Mouse (Mus musculus) hindbrain, postnatal 0 days (tissue): Measurements from ENCODE around the gene Cdc37. TPM values are rescaled to one million over a fixed set of nuclear protein-coding genes. Genes with fewer than 3 reads are reported as not detected.
A peak's percentile ranks its signal among the peaks of the same experiment; 100 is the strongest.

Source experiments
- ATAC-seq: fragments of 200-750 bp; cut with Nextera tagmentation; 2 replicates; pipeline ENCODE4 v1.8.0; 2017; ENCODE audit warnings: mild to moderate bottlenecking, moderate TSS enrichment, moderate library complexity
- DNase-seq: peaks from one replicate; pipeline ENCODE4 v3.0.0-alpha.2; 2015; ENCODE audit warnings: low spot score
- H3K27ac ChIP-seq: fragments of 300-500 bp; sonication (generic); 2 replicates; pipeline ENCODE4 v1.5.1; 2014; ENCODE audit warnings: mild to moderate bottlenecking
- H3K27me3 ChIP-seq: fragments of 300-500 bp; sonication (generic); 2 replicates; pipeline ENCODE4 v1.6.1; 2014; ENCODE audit warnings: low read length, mixed read lengths; ENCODE audit not compliant: insufficient read depth
- H3K36me3 ChIP-seq: fragments of 300-500 bp; sonication (generic); 2 replicates; pipeline ENCODE4 v1.6.1; 2014; ENCODE audit warnings: low read length, mixed read lengths; ENCODE audit not compliant: insufficient read depth
- H3K4me1 ChIP-seq: fragments of 300-500 bp; sonication (generic); 2 replicates; pipeline ENCODE4 v1.6.1; 2014; ENCODE audit warnings: antibody characterized with exemption, low read length, mixed read lengths; ENCODE audit not compliant: insufficient read depth
- H3K4me2 ChIP-seq: fragments of 300-500 bp; sonication (generic); 2 replicates; pipeline ENCODE4 v1.6.1; 2014; ENCODE audit warnings: low read depth, mild to moderate bottlenecking, low read length, moderate library complexity, mixed read lengths
- H3K4me3 ChIP-seq: fragments of 300-500 bp; sonication (generic); 2 replicates; pipeline ENCODE4 v1.5.1; 2014; ENCODE audit warnings: low read length
- H3K9ac ChIP-seq: fragments of 300-500 bp; sonication (generic); replicated peaks from 2 replicates; pipeline ENCODE4 v1.6.1; 2014; ENCODE audit warnings: mild to moderate bottlenecking, low read length, moderate library complexity, mixed read lengths
- H3K9me3 ChIP-seq: fragments of 300-500 bp; sonication (generic); 2 replicates; pipeline ENCODE4 v1.6.1; 2016; ENCODE audit warnings: low read length, mixed read lengths
- CTCF ChIP-seq: IDR thresholded peaks from 2 replicates; pipeline ENCODE4 v1.5.1; 2016; ENCODE audit warnings: antibody characterized with exemption, control low read depth, low read depth
- WGBS: fragments of 180-500 bp; shearing (Covaris S2); extraction: QIAGEN DNeasy Blood & Tissue Kit; methylation state at CpG from one replicate; pipeline ENCODE4 v1.1.7; 2014; 5-methylcytosine and 5-hydroxymethylcytosine counted together
- polyA plus RNA-seq: library from polyadenylated mRNA; unstranded; fragments of >200 nt; fragmentation: Nextera tagmentation; extraction: Ambion mirVana; gene quantifications from 2 replicates; pipeline ENCODE4 v1.2.1, GENCODE M21; 2015
- total RNA-seq: library from RNA; depleted of rRNA; stranded (reverse); fragments of >200 nt; gene quantifications from 2 replicates; pipeline ENCODE4 v1.2.3, GENCODE M21; 2014

Gene Cdc37
- total and polyA plus RNA-seq, 2 experiments from 2014 or later, result 20.1 to 173 TPM

- no peaks in the 10 kb centered on the region for H3K27me3 ChIP-seq
- no peak for TF ChIP-seq CTCF
Measured at GRCm38 (mm10) chr9:21183421-21183820, 33.6 kb upstream of the Cdc37 start.

GRCm38 (mm10) chr9:21181421-21182220, 31.8 kb upstream of the Cdc37 start:
- no peaks in the 10 kb centered on the region for H3K4me1 ChIP-seq
- no peaks in the 10 kb centered on the region for H3K9me3 ChIP-seq
- 9% methylated on average over 47 of the region's 48 CpGs for WGBS
- H3K4me3 ChIP-seq, result peak overlapping the region; percentile 20
- TF ChIP-seq CTCF, result no peak
- H3K9ac ChIP-seq, result 0 out of 2 replicates have a peak overlapping the region, but pooled peaks have one; percentile 35
- no peaks in the 10 kb centered on the region for H3K27me3 ChIP-seq
- H3K27ac ChIP-seq, result no peak overlapping the region
- no peaks in the 10 kb centered on the region for H3K36me3 ChIP-seq
- no peak for ATAC-seq
- peak overlapping the region; percentile 45; the same call in 1 of the 2 replicates for H3K4me2 ChIP-seq
- no peak for DNase-seq

More at GRCm38 (mm10) chr9:21183421-21183820, 33.6 kb upstream of the Cdc37 start:
- no peak overlapping the region for H3K4me3 ChIP-seq
- H3K9me3 ChIP-seq, result no peaks in the 10 kb centered on the region
- DNase-seq, result no peak
- WGBS, result 81% methylated on average over 6 of the region's 6 CpGs
- ATAC-seq, result no peak
- H3K27ac ChIP-seq, result no peak overlapping the region
- H3K9ac ChIP-seq, result no peak overlapping the region
- no peaks in the 10 kb centered on the region for H3K4me1 ChIP-seq
- H3K36me3 ChIP-seq, result no peaks in the 10 kb centered on the region
- 0 out of 2 replicates have a peak overlapping the region, but pooled peaks have one; percentile 47 for H3K4me2 ChIP-seq

DNA sequence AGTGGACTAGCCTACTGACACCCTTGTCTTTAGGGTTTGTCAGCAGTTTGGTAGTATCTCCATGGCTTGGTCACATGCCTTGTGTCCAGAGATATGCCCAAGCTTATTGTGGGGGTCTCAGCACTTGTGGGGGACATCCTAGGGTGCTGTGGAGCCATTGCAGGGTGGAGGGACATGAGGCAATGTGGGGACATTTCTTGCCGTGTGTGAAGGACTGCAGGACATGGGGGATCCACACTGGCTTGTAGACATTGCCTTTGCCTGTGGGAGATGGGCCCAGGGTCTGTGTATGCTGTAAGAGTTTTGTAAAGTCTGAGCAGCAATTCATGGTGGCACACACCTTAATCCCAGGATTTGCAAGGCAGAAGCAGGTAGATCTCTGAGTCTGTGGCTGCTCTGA, 31.1 kb upstream of the Cdc37 start:
- H3K9me3 ChIP-seq, result no peaks in the 10 kb centered on the region
- no peaks in the 10 kb centered on the region for H3K4me1 ChIP-seq
- H3K4me2 ChIP-seq, result no peak overlapping the region
- no peak overlapping the region for H3K4me3 ChIP-seq
- DNase-seq (no peak), ATAC-seq (no peak)
- no peaks in the 10 kb centered on the region for H3K27me3 ChIP-seq
- TF ChIP-seq CTCF, result no peak
- H3K9ac ChIP-seq, result no peak overlapping the region
- no peak overlapping the region for H3K27ac ChIP-seq
- WGBS, result 65% methylated on average over 1 of the region's 1 CpGs
- H3K36me3 ChIP-seq, result no peaks in the 10 kb centered on the region

DNA sequence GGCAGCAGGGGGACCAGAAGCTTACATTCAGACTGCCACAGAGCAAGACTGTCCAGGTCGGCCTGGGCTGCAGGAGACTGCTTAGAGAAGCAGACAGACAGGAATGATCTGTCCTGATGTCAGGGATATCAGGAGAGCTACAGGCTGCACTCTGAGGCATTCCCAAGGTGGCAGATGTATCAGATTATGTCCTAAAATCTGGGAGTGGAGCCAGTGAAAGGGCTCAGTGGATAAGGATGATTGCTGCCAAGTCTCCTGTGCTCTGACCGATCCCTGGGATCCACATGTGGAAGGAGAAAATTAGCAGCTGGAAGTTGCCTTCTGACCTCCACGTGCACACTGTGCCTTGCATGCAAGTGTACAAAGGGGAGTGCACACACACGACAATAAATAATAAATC, 30.6 kb upstream of the Cdc37 start:
- Histone ChIP-seq H3K4me3 (no peak overlapping the region), H3K36me3 (no peaks in the 10 kb centered on the region), H3K9me3 (no peaks in the 10 kb centered on the region), H3K9ac (no peak overlapping the region), H3K27ac (no peak overlapping the region), H3K4me1 (no peaks in the 10 kb centered on the region), H3K27me3 (no peaks in the 10 kb centered on the region), H3K4me2 (no peak overlapping the region)
- no peak for TF ChIP-seq CTCF
- DNase-seq, result no peak
- 46% methylated on average over 4 of the region's 4 CpGs for WGBS
- no peak for ATAC-seq

- H3K4me3 ChIP-seq, result no peak overlapping the region
Measured at GRCm38 (mm10) chr9:21172364-21172763, 22.6 kb upstream of the Cdc37 start.

DNA sequence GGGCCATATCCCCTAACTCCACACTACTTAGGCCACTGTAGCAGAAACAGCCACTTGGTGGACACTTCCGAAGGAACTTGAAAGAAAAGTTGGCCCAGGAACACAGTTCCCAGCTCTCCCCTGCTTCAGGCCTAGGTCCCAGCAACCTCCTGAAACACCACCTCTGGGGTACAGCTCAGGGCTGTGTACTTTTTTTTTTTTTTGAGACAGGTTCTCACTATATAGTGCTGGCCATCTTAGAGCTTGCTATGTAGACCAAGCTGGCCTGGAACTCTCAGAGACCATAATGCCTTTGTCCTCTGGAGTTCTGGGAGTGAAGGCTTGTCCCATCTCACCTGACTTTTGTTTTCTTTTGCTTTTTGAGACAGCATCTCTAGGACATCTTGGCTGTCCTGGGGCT, 19.4 kb upstream of the Cdc37 start:
- no peak for DNase-seq
- H3K36me3 ChIP-seq, result no peaks in the 10 kb centered on the region

More at GRCm38 (mm10) chr9:21172364-21172763, 22.6 kb upstream of the Cdc37 start:
- WGBS, result 83% methylated on average over 6 of the region's 6 CpGs
- ATAC-seq, result no peak
- no peak for DNase-seq
- H3K4me2 ChIP-seq, result no peak overlapping the region
- H3K36me3 ChIP-seq, result no peaks in the 10 kb centered on the region
- H3K27me3 ChIP-seq, result no peaks in the 10 kb centered on the region
- H3K9me3 ChIP-seq, result no peaks in the 10 kb centered on the region
- no peak overlapping the region for H3K27ac ChIP-seq
- H3K4me1 ChIP-seq, result no peaks in the 10 kb centered on the region
- no peak overlapping the region for H3K9ac ChIP-seq
- TF ChIP-seq CTCF, result no peak

More for the DNA sequence above, 19.4 kb upstream of the Cdc37 start:
- no peak for ATAC-seq
- no peak overlapping the region for H3K4me3 ChIP-seq
- H3K9ac ChIP-seq, result no peak overlapping the region
- TF ChIP-seq CTCF, result no peak
- H3K9me3 ChIP-seq, result no peaks in the 10 kb centered on the region
- 36% methylated on average over 1 of the region's 1 CpGs for WGBS
- no peak overlapping the region for H3K4me2 ChIP-seq
- no peak overlapping the region for H3K27ac ChIP-seq
- peaks cover 29% of the 10 kb centered on the region for H3K27me3 ChIP-seq
- H3K4me1 ChIP-seq, result peaks cover 5% of the 10 kb centered on the region; the same call in 1 of the 2 replicates
